Comparison of ENCODE assay signal across 8 mouse cellular contexts in genomic region chr4:137861461-137862011, GRCm38 (mm10). TPM values are rescaled to one million over a fixed set of nuclear protein-coding genes. Genes with fewer than 3 reads are reported as not detected.
A peak's percentile ranks its signal among the peaks of the same experiment; 100 is the strongest.
DNase-seq lines count a peak whose midpoint lies in the region; ATAC-seq and TF ChIP-seq lines count a peak whose summit lies in the region.

No protein-coding gene starts in this region.

- no peaks in the 10 kb centered on the region for H3K9me3 ChIP-seq in heart, embryonic 13.5 days
- no peaks in the 10 kb centered on the region for H3K9me3 ChIP-seq in heart, postnatal 0 days (replicated peaks; ENCODE audit: control insufficient read depth, low read length)
- no peaks in the 10 kb centered on the region for H3K9me3 ChIP-seq in midbrain, embryonic 14.5 days (ENCODE audit: control insufficient read depth, low read length)

- H3K4me3 ChIP-seq in heart, embryonic 13.5 days = peak overlapping the region; percentile 85
- H3K4me3 ChIP-seq in heart, postnatal 0 days (ENCODE audit: low read depth, low read length) = peak overlapping the region; percentile 67
- H3K4me3 ChIP-seq in midbrain, embryonic 14.5 days (replicated peaks; ENCODE audit: low read depth, low read length) = peak overlapping the region; percentile 67

- peaks cover 48% of the 10 kb centered on the region for H3K4me1 ChIP-seq in heart, embryonic 13.5 days
- H3K4me1 ChIP-seq in heart, postnatal 0 days (ENCODE audit: control insufficient read depth, insufficient read depth) = peaks cover 7% of the 10 kb centered on the region
- peaks cover 33% of the 10 kb centered on the region for H3K4me1 ChIP-seq in midbrain, embryonic 14.5 days (ENCODE audit: control insufficient read depth, insufficient read depth, low read length)

- peak overlapping the region; percentile 93 for H3K9ac ChIP-seq in heart, embryonic 13.5 days
- H3K9ac ChIP-seq in heart, postnatal 0 days (replicated peaks; ENCODE audit: low read depth, low read length) = peak overlapping the region; percentile 81; the same call in 1 of the 2 replicates
- peak overlapping the region; percentile 89 for H3K9ac ChIP-seq in midbrain, embryonic 14.5 days (replicated peaks; ENCODE audit: low read length)

- no peak for DNase-seq in heart, postnatal 25 days (ENCODE audit: low spot score)
- DNase-seq in T-cell, adult 2 months (ENCODE audit: low spot score) = peak; percentile 74
- no peak for DNase-seq in heart, postnatal 0 days (ENCODE audit: low spot score)
- DNase-seq in liver = peak; percentile 20
- DNase-seq in midbrain, embryonic 14.5 days = no peak
- peak; percentile 80 for DNase-seq in thymus, postnatal 25 days
- DNase-seq in cerebellum, adult 18-20 months = no peak

- no peaks in the 10 kb centered on the region; the same call in 1 of the 2 replicates for H3K27me3 ChIP-seq in heart, embryonic 13.5 days (replicated peaks)
- peaks cover 15% of the 10 kb centered on the region; the same call in 1 of the 2 replicates for H3K27me3 ChIP-seq in heart, postnatal 0 days (ENCODE audit: control insufficient read depth, insufficient read depth, low read length)
- H3K27me3 ChIP-seq in midbrain, embryonic 14.5 days (ENCODE audit: control insufficient read depth, insufficient read depth, low read length) = no peaks in the 10 kb centered on the region

- H3K4me2 ChIP-seq in heart, embryonic 13.5 days = peak overlapping the region; percentile 96
- peak overlapping the region; percentile 77 for H3K4me2 ChIP-seq in heart, postnatal 0 days (ENCODE audit: low read depth, low read length)
- peak overlapping the region; percentile 62 for H3K4me2 ChIP-seq in midbrain, embryonic 14.5 days (ENCODE audit: low read length)

- H3K27ac ChIP-seq in heart, embryonic 13.5 days (replicated peaks) = peak overlapping the region; percentile 39
- H3K27ac ChIP-seq in heart, postnatal 0 days (ENCODE audit: low read depth) = no peak overlapping the region
- peak overlapping the region; percentile 67; the same call in 1 of the 2 replicates for H3K27ac ChIP-seq in midbrain, embryonic 14.5 days (replicated peaks; ENCODE audit: low read depth, low read length)

- 0 out of 2 replicates have a peak, but pooled peaks cover 3% of the 10 kb centered on the region for H3K36me3 ChIP-seq in heart, embryonic 13.5 days
- H3K36me3 ChIP-seq in heart, postnatal 0 days (replicated peaks; ENCODE audit: control insufficient read depth, insufficient read depth, low read length) = no peaks in the 10 kb centered on the region
- H3K36me3 ChIP-seq in midbrain, embryonic 14.5 days (ENCODE audit: control insufficient read depth, insufficient read depth, low read length) = no peaks in the 10 kb centered on the region

- intact Hi-C loops in heart, postnatal 25 days (cut with DNase I) = loop anchor here (2.0 kb wide), 1 partner anchor 47 kb away; no protein-coding TSS in a partner anchor

- ATAC-seq in heart, embryonic 13.5 days (ENCODE audit: extremely low read depth, insufficient number of reproducible peaks, low FRiP score, low TSS enrichment) = peak; percentile 27; the same call in 1 of the 2 replicates
- ATAC-seq in heart, postnatal 0 days (ENCODE audit: insufficient read depth, low read depth) = peak; percentile 38
- ATAC-seq in midbrain, embryonic 14.5 days (ENCODE audit: low FRiP score, low TSS enrichment) = peak; percentile 63

- WGBS in heart, embryonic 13.5 days = 16% methylated on average over 17 of the region's 17 CpGs
- 15% methylated on average over 17 of the region's 17 CpGs for WGBS in heart, postnatal 0 days
- 9% methylated on average over 17 of the region's 17 CpGs for WGBS in midbrain, embryonic 14.5 days

- TF ChIP-seq CTCF in heart, postnatal 0 days (IDR thresholded peaks at IDR 0.05; ENCODE audit: low read depth) = no peak

- no peak for TF ChIP-seq EP300 in heart, postnatal 0 days (IDR thresholded peaks at IDR 0.05; ENCODE audit: low read depth)

RNA-seq across cellular contexts. Expression of gene Ece1, which starts 0.5 kb away (rescaled TPM):
- 77.4 and 78.9 TPM in 2 replicates for polyA plus RNA-seq in heart, embryonic 13.5 days (2015; fragmentation: Nextera tagmentation; extraction: Ambion mirVana)
- total RNA-seq in heart, postnatal 25 days (2021) = 100 to 1,000 TPM in 1 of 2 experiments, 10 to 100 TPM in 1; 91.2 to 111 TPM
- 140 and 238 TPM in 2 replicates for total RNA-seq in heart, postnatal 0 days (2014; rRNA removed; ENCODE audit: low replicate concordance)
- 35.4 and 35.7 TPM in 2 replicates for polyA plus RNA-seq in heart, postnatal 0 days (2015; fragmentation: Nextera tagmentation; extraction: Ambion mirVana)
- polyA plus RNA-seq in midbrain, embryonic 14.5 days (2014; fragmentation: Nextera tagmentation; extraction: Ambion mirVana) = 11.9 and 18.4 TPM in 2 replicates

Comparison
In these comparisons a context has a peak if more than half of its experiments do, and no peak if none do; other contexts are left out.
1. DNase-seq: peak in T-cell, adult 2 months (single experiment), liver (single experiment) and thymus, postnatal 25 days (single experiment); none in heart, postnatal 25 days (single experiment), heart, postnatal 0 days (single experiment), midbrain, embryonic 14.5 days (single experiment) and cerebellum, adult 18-20 months (0 of 2).
2. Peak in every context shown above with its lines, with median percentiles within 50 percentile points of each other: ATAC-seq, H3K4me2 ChIP-seq, H3K4me3 ChIP-seq and H3K9ac ChIP-seq.